In the genomic region with DNA sequence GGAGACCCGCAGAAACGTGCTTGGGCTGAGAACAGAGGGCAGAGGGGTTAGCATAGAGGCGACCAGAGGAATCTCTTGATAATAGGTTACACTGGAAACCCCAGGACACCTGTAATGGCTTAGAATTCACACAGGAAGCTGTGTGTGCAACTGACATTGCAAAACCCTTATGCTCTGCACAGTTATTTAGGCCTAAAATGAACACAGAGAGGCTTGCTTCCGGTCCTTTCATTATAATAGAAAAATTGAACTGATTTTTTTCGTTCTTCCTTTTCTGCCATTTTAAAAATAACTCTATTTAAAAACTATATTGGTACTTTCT, we compare ENCODE assay signal across 8 mouse cellular contexts. TPM values are rescaled to one million over a fixed set of nuclear protein-coding genes. Genes with fewer than 3 reads are reported as not detected.
DNase-seq lines count a peak whose midpoint lies in the region; ATAC-seq lines count a peak whose summit lies in the region.

No protein-coding gene starts in this region.

- H3K4me3 ChIP-seq in kidney, embryonic 14.5 days (ENCODE audit: low read length): peak overlapping the region; percentile 77
- peak overlapping the region; percentile 67 for H3K4me3 ChIP-seq in hindbrain, embryonic 16.5 days (ENCODE audit: low read length)
- peak overlapping the region; percentile 87 for H3K4me3 ChIP-seq in midbrain, embryonic 15.5 days

- peak overlapping the region; percentile 81; the same call in 1 of the 2 replicates for H3K9ac ChIP-seq in kidney, embryonic 14.5 days (ENCODE audit: low read depth, low read length)
- peak overlapping the region; percentile 90 for H3K9ac ChIP-seq in hindbrain, embryonic 16.5 days (ENCODE audit: low read depth, low read length)
- peak overlapping the region; percentile 92 for H3K9ac ChIP-seq in midbrain, embryonic 15.5 days

- peak overlapping the region; percentile 93; the same call in 1 of the 2 replicates for H3K27ac ChIP-seq in kidney, embryonic 14.5 days (ENCODE audit: low read depth, low read length)
- peak overlapping the region; percentile 98 for H3K27ac ChIP-seq in hindbrain, embryonic 16.5 days (ENCODE audit: low read depth, low read length)
- peak overlapping the region; percentile 99 for H3K27ac ChIP-seq in midbrain, embryonic 15.5 days

- H3K27me3 ChIP-seq in kidney, embryonic 14.5 days (ENCODE audit: control insufficient read depth, insufficient read depth, low read length): no peaks in the 10 kb centered on the region
- no peaks in the 10 kb centered on the region for H3K27me3 ChIP-seq in hindbrain, embryonic 16.5 days (replicated peaks; ENCODE audit: control insufficient read depth, insufficient read depth, low read length)
- no peaks in the 10 kb centered on the region for H3K27me3 ChIP-seq in midbrain, embryonic 15.5 days (replicated peaks)

- no peak for ATAC-seq in kidney, embryonic 14.5 days (ENCODE audit: low FRiP score, low TSS enrichment)
- no peak for ATAC-seq in hindbrain, embryonic 16.5 days
- no peak for ATAC-seq in midbrain, embryonic 15.5 days (replicated peaks)

- WGBS in kidney, embryonic 14.5 days: 15% methylated on average over 5 of the region's 5 CpGs
- WGBS in hindbrain, embryonic 16.5 days: 8% methylated on average over 5 of the region's 5 CpGs
- 8% methylated on average over 5 of the region's 5 CpGs for WGBS in midbrain, embryonic 15.5 days

- no peak for DNase-seq in kidney, adult 8-10 months
- DNase-seq in adipocyte (ENCODE audit: low spot score): peak; percentile 31
- no peak for DNase-seq in Muller cell, postnatal 12 days (ENCODE audit: inconsistent ontology term)
- DNase-seq in left cerebral cortex, adult 8-10 months (ENCODE audit: low spot score in 2 of 2): no peak
- no peak for DNase-seq in left cerebral cortex, adult 18-20 months (ENCODE audit: low spot score in 2 of 2)

- H3K4me2 ChIP-seq in kidney, embryonic 14.5 days (replicated peaks; ENCODE audit: low read depth, low read length): peak overlapping the region; percentile 94
- peak overlapping the region; percentile 100 for H3K4me2 ChIP-seq in hindbrain, embryonic 16.5 days (ENCODE audit: low read length)
- peak overlapping the region; percentile 99 for H3K4me2 ChIP-seq in midbrain, embryonic 15.5 days

- peaks cover 4% of the 10 kb centered on the region; the same call in 1 of the 2 replicates for H3K4me1 ChIP-seq in kidney, embryonic 14.5 days (ENCODE audit: control insufficient read depth, insufficient read depth, low read length)
- peaks cover 3% of the 10 kb centered on the region; the same call in 1 of the 2 replicates for H3K4me1 ChIP-seq in hindbrain, embryonic 16.5 days (ENCODE audit: control insufficient read depth, insufficient read depth, low read depth, low read length)
- peaks cover 9% of the 10 kb centered on the region for H3K4me1 ChIP-seq in midbrain, embryonic 15.5 days

- no peaks in the 10 kb centered on the region for H3K9me3 ChIP-seq in kidney, embryonic 14.5 days (ENCODE audit: control insufficient read depth, low read length)
- H3K9me3 ChIP-seq in hindbrain, embryonic 16.5 days (ENCODE audit: control insufficient read depth, low read length): no peaks in the 10 kb centered on the region
- no peaks in the 10 kb centered on the region for H3K9me3 ChIP-seq in midbrain, embryonic 15.5 days

- no peaks in the 10 kb centered on the region for H3K36me3 ChIP-seq in kidney, embryonic 14.5 days (ENCODE audit: control insufficient read depth, insufficient read depth, low read length)
- no peaks in the 10 kb centered on the region for H3K36me3 ChIP-seq in hindbrain, embryonic 16.5 days (ENCODE audit: control insufficient read depth, insufficient read depth, low read length)
- no peaks in the 10 kb centered on the region for H3K36me3 ChIP-seq in midbrain, embryonic 15.5 days (replicated peaks)

RNA-seq across cellular contexts. Expression of a gene that starts 2.3 kb away (rescaled TPM):
- polyA plus RNA-seq in kidney, embryonic 14.5 days (2014; fragmentation: Nextera tagmentation; extraction: Ambion mirVana): 6.1 and 7.9 TPM in 2 replicates
- 10.6 and 12.5 TPM in 2 replicates for polyA plus RNA-seq in hindbrain, embryonic 16.5 days (2015; fragmentation: Nextera tagmentation; extraction: Ambion mirVana)
- 10.6 and 12.0 TPM in 2 replicates for polyA plus RNA-seq in midbrain, embryonic 15.5 days (2015; fragmentation: Nextera tagmentation; extraction: Ambion mirVana)
- total RNA-seq in left cerebral cortex, adult 8-10 months (2022): 100 to 1,000 TPM; 164 to 240 (median 191) TPM
- 100 to 1,000 TPM; 208 to 218 TPM for total RNA-seq in left cerebral cortex, adult 18-20 months (2021)
